Mouse (Mus musculus) retina, embryonic 14.5 days (tissue): ENCODE data around the gene Polr2f.

Experiments
- DNase-seq: peaks from one replicate; pipeline ENCODE4 v3.0.0-alpha.2; 2015; ENCODE audit warnings: low spot score

The Polr2f gene

GRCm38 (mm10) chr15:79122119-79122518 is 18.7 kb upstream of the Polr2f start:
- DNase-seq, result no peak

- DNase-seq, result no peak
These were observed 18.3 kb upstream of the Polr2f start for GRCm38 (mm10) chr15:79122546-79122945.

GRCm38 (mm10) chr15:79123751-79124150 is 17.1 kb upstream of the Polr2f start:
- no peak for DNase-seq

GRCm38 (mm10) chr15:79124331-79124875 is 16.4 kb upstream of the Polr2f start:
- no peak for DNase-seq

- peak; percentile 76 for DNase-seq
These were observed 14.4 kb upstream of the Polr2f start for GRCm38 (mm10) chr15:79126217-79126932.

- DNase-seq, result no peak
These were observed 13.7 kb upstream of the Polr2f start for GRCm38 (mm10) chr15:79127101-79127500.

- DNase-seq, result no peak
These were observed 12.6 kb upstream of the Polr2f start for GRCm38 (mm10) chr15:79128208-79128607.

GRCm38 (mm10) chr15:79129311-79129710 is 11.5 kb upstream of the Polr2f start:
- DNase-seq, result no peak

- no peak for DNase-seq
These were observed 10.0 kb upstream of the Polr2f start for GRCm38 (mm10) chr15:79130782-79131181.

GRCm38 (mm10) chr15:79131442-79131841 is 9.4 kb upstream of the Polr2f start:
- no peak for DNase-seq

GRCm38 (mm10) chr15:79133191-79133661 is 7.6 kb upstream of the Polr2f start:
- DNase-seq, result no peak

GRCm38 (mm10) chr15:79134496-79135270 is 6.1 kb upstream of the Polr2f start:
- no peak for DNase-seq

GRCm38 (mm10) chr15:79135332-79135731 is 5.5 kb upstream of the Polr2f start:
- DNase-seq, result no peak

- DNase-seq, result no peak
These were observed 4.8 kb upstream of the Polr2f start for GRCm38 (mm10) chr15:79135783-79136575.

GRCm38 (mm10) chr15:79139640-79140039 is 1.2 kb upstream of the Polr2f start:
- DNase-seq, result no peak

GRCm38 (mm10) chr15:79141566-79141917 is 733 bp downstream of the Polr2f start:
- no peak for DNase-seq

- DNase-seq, result no peak
These were observed 2.5 kb downstream of the Polr2f start for GRCm38 (mm10) chr15:79143316-79143715.

- no peak for DNase-seq
These were observed 3.2 kb downstream of the Polr2f start for GRCm38 (mm10) chr15:79144021-79144420.

GRCm38 (mm10) chr15:79145522-79145921 is 4.7 kb downstream of the Polr2f start:
- DNase-seq, result no peak

- DNase-seq, result peak; percentile 93
These were observed 7.7 kb downstream of the Polr2f start for GRCm38 (mm10) chr15:79148533-79148932.

- DNase-seq, result no peak
These were observed 11.1 kb downstream of the Polr2f start for GRCm38 (mm10) chr15:79151881-79152280.

- DNase-seq, result no peak
These were observed 11.9 kb downstream of the Polr2f start for GRCm38 (mm10) chr15:79152709-79153108.
